Mouse (Mus musculus) thymus, adult 18-20 months (tissue): ENCODE results near the gene Gm10912.
"Not testable (repeated sequence)": the region's sequence is repeated elsewhere in the genome, so short reads cannot be mapped to it uniquely, and the experiment has no call there.

ENCODE experiments used
- DNase-seq, 2 experiments: peaks; one replicate each; pipeline ENCODE4 v3.0.0; 2022; ENCODE audit warnings: mixed read lengths in 2 of 2

The Gm10912 gene

DNA sequence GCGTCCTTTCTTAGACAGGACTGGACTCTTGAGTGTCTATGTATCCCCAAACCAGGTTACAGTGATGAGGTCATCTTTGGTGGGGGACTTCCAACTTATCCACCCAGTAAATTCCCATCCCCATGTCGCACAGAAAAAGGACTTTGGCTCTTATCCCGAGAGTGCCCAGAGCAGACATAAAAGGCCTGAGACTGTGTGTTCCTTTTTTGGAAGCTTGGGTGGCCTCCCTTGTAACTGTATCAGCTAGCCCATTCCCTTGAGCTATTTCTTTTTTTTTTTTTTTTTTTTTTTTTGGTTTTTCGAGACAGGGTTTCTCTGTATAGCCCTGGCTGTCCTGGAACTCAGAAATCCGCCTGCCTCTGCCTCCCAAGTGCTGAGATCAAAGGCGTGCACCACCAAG lies at the start of gene Gm10912:
Gm10912 (plus strand) TSS at position 301 of the 400 bp plus-strand sequence.
- not testable (repeated sequence) for DNase-seq

DNA sequence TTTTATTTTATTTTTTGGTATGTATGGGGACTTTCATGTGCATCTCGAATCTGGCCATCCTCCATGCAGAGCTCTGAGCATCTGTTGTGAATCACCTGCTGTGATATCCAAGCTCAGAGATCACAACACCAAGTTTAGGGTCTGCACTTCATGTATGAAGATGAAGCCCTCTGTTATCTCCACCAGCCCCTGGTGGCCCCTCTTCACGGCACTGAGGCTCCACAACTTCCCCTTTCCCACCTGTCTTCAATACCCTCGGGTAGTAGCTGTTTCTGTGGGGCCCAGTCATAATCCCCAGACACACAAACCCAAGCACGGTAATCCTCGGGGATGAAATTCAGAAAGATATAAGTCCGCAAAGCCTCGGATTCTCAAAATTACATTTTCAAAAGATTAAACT lies 42.5 kb upstream of the Gm10912 start:
- no peak for DNase-seq

DNA sequence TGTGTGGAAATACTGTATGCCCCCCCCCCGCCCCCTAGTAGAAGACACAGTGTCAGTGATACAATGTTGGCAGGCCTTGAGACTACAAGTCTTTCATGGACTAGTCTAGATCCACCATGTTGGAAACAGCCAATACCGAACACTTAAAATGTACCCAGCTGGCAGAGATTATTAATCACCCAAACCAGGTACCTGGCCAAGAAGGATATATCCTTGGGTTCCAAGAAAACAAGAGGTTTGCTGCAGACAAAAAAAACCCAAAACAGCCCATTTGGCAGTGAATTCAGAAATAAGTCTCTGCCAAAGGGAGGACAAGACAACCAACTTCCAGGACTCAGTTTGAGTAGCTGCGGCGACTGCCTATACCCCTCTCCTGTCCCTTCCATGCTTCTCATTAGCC lies 41.0 kb upstream of the Gm10912 start:
- no peak for DNase-seq

DNA sequence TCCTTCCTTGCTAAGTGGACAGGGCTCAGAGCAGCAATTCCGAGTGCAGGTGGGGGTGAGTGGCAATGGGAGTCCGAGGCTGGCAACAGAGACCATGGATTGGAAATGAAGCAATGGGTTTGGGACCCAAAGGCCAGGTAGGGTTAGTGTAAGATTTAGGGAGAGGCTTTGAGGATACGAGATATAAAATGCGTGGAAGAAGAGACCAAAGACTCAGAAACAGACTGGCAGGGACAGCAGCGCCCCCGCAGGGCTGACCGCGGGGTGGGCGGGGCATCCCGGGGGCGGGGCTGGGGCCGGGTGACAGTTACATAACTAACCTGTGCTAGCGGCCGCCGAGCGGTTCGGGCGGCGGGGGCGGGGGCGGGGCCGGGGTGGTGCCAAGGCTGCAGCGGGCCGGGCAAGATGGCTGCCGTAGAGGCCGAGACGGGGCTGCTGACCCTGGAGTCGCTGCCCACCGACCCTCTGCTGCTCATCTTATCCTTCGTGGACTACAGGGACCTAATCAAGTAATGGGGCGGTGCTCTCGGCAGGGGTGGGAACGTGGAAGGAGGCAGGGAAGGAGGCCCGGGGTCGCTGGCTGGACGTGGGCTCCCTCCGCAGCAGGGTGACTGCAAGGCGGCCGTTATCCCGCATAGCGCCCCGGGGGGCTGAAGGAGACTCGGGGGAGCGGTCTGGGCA lies 38.0 kb upstream of the Gm10912 start, which contains the start of gene Fbxo3:
Fbxo3 (plus strand) TSS at position 264 of the 681 bp plus-strand sequence.
- peak; percentile 84 for DNase-seq

DNA sequence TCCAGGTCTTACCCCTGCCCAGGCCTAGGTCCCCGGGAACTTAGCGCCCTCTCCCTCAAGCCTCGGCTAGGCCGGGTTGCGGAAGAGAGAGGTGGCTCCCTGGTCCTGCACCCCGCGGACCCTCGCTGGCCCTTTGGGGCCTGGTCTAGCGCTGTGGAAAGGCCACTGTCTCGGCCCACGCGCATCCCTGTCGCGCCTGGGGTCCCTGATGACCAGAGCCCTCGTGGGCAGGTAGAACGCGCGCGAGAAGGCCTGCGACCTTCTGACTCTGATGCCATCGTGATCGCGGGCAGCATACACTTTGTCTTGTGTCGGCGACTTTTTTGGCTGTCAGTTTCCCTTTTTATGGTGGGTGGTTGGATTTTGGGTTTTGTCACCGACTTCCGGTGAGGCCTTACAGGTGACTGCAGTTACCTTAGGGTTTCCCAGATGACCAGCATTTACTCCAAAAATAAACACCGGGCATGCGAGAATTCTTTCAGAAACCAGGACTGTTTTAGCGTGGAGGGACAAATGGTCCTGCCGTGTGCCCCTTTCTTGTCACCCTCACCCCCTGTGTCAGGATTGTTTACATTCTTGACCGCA lies 37.4 kb upstream of the Gm10912 start, which contains the start of gene 4931422A03Rik:
4931422A03Rik (minus strand) TSS at position 223 of the 585 bp plus-strand sequence.
- no peak for DNase-seq

DNA sequence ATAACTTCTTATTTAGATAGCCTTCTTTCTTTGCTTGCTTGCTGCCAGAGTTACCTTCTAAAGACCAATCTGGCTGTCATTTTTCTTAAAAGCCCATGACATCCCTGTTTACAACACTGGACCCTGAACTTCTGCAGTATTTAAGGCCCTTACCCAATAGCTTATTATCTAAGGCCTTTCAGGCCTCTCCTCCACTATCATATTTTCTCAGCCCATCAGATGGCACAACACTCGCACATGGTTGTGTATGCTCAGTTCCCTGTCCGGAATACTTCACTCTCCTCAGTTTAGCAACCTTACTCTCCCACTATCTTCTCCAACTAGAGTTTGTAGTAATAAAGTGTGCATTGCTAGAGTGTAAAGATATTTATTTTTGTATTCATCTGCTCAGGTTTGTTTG lies 36.6 kb upstream of the Gm10912 start:
- no peak for DNase-seq

DNA sequence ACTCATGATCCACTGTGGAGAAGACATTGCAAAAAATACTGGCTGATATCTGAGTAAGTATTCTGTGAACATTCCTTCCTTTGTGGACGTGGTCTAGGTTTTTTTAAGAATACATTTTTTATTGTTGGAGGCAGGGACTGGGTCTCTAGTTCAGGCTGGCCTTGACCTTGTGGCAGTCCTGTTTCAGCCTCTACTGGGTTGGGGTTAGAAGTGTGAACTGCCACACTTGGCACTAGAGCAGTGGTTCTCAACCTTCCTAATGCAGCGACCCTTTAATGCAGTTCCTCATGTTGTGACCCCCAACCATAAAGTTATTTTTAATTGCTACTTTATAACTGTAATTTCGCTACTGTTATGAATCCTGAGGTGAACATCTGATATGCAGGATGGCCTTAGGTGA lies 35.2 kb upstream of the Gm10912 start:
- DNase-seq: no peak

DNA sequence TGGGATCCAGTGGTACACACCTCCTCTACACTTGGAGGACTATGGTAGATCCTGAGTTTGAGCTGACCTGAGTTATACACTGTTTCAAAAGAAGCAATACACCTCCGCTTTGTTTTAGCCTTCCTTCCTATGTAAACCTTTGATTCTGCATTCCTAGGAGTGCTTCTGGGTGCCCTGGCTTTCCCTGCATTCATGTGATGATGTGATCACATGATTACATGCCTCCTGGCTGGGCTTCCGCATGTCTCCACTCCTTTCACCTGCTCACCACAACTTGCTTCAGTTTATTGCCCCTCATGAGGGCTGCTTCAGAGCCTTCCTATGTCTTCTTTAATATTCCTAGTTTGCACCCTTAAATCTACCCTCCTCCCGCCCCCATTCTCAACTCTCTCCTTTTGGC lies 33.6 kb upstream of the Gm10912 start:
- no peak for DNase-seq

DNA sequence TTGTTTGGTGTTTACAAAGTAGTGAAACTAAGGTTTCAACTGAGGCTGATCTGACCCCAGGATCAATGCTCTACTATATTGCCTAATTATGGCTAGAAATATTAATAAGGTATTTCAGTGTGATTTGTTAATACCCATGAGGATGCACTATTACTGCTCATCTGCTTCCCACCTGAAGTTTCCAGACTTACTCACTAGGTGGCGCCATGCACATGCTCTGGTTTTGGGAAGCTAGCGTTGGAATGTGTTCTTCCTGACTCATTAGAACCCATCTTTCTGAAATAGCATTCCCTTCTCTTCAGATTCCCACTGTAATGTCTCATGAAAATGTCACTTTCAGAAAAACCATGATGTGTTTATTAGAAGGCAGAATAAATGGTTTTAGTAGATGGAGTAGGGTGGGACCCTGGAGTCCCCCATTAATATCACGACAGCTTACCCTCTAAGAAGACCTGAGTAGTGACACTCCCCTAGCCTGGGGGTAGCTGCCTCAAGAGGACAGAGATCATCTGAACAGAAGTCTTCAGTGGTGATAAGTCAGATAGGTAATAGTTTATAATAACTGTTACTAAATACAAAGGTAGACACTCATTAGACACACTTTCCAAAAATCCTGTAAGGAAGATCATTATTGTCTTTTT lies 30.7 kb upstream of the Gm10912 start:
- DNase-seq: peak; percentile 9 to 12

DNA sequence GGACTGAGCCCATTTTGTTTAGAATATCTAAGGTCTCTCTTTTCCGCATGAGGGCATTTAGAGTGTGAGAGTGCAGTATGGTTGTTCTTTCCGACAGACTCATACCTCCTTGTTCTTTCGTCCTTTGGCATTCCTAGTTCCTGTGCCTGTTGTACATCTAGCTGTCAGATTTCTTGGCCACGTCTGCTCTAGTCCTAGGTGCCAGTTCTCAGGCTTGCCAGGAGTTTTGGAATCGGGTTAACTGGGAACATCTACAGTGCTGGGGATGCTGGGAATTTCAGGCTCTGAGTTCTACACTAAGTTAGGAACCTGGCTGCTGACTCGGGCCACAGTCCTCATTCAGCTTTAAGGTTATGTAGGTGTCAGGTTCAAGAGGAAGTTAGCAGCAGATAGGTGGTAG lies 30.0 kb upstream of the Gm10912 start:
- DNase-seq: no peak

DNA sequence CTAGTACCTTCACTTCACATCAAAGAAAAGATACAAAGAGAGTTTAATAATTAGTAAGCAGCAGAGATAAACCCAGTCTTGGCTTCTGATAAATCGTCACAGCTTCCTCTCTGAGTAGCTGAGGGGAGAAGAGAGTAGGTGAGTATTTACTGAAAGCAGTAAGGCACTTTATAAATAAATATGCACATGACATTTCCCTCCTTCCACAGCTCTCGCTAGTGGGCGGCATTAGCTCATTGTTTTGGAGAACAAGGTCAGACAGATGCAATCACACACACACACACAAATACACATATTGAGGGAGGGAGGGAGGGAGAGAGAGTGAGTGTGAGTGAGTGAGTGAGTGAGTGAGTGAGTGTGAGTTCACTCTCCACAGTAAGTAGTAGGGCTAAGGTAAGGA lies 29.3 kb upstream of the Gm10912 start:
- DNase-seq: no peak

DNA sequence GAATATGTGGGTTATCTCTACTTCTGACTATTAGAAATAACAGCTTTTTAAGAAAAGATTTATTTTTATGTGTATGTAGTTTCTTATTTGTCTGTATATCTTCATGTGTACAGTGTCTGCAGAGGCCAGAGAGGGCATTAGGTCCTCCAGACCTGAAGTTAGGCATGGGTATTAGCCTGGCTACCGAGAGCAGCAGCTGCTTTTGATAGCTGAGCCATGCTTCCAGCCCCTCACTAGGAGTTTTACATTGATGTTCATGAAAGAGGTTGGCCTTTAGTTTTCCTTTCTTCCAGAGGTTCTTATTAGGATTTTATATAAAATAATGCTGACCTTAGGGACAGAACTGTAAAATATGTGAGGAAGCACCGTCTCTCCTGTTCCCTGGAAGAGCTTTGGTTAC lies 27.4 kb upstream of the Gm10912 start:
- no peak for DNase-seq

DNA sequence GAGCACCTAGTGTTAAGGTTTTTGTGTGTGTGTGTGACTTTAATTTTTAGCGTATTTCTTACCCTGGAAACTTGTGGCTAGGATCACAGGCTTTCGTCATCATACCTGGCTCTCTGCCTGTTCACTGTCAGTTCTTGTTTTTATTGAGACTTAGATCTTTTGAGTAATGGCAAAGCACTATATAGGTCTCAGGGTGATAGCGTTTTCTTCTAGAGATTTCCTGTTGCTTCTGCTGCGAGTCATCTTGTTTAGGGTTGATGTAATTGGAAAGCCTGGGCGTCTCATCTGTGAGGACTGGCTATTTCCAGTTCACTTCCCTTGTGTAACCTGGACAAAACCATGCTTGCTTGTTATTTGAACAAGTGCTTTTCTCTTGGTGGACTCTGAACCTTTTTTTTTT lies 24.0 kb upstream of the Gm10912 start:
- DNase-seq: no peak

DNA sequence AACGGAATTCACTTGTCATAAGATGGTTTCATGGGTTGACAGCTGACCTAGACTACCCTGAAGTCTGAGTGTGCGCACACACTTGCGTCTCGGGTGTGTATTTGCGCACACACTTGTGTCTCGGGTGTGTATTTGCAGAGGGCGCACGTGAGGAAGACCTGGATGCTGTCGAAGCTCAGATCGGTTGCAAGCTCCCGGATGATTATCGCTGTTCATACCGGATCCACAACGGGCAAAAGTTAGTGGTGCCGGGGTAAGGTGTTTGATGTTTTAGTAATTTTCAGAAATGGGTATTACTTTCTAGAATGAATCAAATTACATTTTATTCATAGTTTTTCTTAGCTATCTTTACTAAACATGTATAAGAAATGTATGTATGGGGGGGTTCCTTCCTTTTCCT lies 22.9 kb upstream of the Gm10912 start:
- no peak for DNase-seq

DNA sequence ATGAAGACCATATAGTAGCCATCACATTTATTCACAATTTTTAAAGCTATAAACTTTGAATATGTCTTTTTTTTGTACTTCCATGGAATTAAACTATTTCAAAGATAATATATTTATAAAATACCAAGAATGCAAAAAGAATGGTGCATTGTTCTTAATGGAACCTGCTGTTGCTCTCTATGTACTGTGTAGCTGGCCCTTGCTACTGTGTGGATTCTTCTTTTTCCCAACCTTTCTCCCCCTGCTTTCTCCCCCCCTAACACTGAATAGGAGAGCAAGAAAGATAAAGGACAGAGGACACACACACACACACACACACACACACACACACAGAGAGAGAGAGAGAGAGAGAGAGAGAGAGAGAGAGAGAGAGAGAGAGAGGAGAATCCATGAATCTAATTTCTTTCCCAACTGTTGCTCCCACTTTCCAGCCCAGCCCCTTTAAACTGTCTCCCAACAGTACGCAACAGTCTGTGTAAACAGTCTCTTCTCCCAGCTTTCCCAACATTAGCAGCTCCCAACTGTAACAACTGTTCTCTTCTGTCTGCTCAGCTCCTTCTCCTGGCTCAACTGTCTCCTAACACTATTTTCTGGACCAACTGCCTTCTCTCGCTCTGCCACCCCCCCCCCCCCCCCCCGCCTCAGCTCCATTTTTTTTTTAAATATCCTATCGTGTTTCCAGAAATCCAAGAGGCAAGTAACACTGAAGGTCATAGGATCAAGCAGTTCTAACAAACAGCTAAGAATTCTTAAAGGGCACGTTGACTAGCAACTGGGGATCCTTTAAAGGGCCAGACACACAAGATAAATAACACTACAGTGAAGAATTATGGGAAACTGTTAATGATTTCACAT lies 21.8 kb upstream of the Gm10912 start:
- no peak for DNase-seq

DNA sequence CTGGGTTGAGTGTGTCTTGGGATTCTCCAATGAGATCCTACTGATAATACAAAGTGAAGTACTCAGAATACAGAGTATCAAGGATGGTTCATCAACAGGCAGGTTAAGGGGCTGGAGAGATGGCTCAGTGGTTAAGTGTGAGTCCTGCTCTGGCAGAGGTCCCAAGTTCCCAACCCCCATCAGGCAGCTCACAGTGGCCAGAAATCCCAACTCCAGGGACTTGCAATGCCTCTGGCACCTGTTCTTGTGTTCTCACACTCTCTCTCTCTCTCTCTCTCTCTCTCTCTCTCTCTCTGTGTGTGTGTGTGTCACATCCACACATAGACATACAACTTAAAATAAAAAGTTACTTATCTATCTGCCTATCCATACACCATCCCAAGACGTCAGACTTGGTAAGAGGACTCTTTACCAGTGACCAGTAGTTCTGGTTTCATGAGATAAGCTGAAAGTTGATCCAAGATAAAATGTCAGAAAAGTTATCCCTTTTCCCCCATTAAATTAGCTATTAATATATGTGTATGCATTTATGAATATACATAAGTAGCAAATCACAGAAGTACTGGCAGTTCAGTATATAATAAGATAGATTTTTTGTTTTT lies 21.0 kb upstream of the Gm10912 start:
- DNase-seq: no peak

DNA sequence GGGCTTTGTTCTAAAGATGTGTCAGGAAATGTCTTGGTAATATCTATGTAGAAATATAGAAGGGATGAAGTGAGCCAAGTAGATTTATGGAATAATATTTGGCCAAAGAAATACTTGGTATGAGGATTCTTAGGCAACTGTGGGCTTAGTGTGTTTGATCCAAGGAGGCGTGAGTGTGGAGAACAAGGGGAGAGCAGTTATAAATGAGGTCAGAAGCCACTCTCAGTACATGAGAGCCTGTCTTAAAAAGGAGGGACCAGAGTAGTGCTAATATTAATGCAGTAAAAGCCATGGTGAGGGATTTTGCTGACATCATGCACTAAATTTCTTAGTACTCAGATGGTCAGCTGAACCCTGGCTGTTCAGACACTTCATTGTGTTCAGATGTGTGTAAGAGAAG lies 7.2 kb upstream of the Gm10912 start:
- no peak for DNase-seq

DNA sequence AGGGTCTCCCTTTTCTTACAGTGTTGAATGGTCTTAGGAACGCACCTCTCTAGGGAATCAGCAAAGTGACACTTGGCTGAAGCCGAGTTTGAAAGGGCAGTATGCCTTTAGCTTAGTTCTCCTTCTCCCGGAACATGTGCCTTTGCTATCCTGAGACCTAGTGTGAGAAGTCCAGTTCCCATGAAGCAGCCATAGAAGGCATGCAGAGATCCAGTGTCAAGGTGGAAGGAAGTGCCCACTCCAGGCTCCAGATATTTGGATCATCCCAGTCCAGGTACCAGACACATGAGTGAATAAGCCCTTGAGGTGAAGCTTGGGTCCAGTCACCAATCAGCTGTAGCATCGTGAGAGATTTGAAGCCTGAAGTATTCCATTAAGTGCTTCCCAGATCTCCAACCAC lies 6.7 kb upstream of the Gm10912 start:
- no peak for DNase-seq

DNA sequence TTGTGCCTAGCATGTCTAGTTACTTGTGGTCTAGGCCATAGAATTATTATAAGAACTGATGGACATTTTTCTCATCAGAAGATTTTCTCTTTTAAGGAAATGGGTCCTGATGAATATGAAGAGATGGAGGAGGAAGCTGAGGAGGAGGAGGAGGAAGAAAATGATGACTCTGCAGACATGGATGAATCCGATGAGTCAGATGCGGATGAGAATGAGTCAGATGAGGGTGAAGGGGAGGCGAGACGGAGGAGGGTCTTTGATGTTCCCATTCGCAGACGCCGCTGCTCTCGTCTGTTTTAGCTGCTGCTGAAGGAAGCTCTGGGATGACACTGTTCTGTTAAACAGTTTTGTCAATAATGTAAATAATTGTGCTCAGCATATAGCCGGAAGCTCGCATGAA lies 5.8 kb upstream of the Gm10912 start:
- no peak for DNase-seq

DNA sequence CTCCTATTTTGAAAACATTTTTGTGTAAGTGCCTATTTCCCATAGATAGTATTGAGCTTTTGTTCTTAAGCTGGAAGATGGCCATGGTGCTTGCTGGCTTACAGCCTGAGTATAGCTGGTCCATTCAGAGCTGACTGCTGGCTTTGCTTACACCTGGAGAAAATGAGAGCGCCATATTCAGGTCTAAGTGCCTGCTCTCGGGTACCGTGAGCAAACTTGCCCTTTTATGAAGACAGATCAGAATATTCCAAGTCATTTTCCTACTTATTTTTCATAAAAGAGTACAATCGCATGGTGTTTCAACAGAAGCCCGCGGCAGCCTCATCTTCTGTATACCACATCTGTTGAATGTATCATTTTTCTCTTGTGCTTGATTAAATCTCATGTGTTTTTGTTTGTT lies 4.6 kb upstream of the Gm10912 start:
- DNase-seq: no peak

DNA sequence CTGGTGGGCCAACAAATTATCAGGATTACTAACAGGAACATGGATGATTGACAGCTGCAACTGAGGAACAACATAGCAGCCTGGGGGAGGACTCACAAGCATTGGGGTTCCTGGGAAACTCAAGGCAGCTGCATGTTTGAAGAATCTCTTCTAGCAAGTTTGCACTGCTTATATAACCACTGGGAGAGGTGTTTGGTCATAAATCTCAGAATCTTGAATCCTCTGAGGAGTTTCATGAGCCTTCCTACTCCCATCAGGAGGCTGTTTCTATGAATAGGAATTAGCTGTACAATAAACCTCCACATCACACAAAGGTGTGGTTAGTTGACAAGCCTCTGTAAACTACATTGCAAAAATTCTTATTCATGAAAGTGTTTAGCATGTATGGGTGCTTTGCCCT lies 3.0 kb upstream of the Gm10912 start:
- DNase-seq: no peak

DNA sequence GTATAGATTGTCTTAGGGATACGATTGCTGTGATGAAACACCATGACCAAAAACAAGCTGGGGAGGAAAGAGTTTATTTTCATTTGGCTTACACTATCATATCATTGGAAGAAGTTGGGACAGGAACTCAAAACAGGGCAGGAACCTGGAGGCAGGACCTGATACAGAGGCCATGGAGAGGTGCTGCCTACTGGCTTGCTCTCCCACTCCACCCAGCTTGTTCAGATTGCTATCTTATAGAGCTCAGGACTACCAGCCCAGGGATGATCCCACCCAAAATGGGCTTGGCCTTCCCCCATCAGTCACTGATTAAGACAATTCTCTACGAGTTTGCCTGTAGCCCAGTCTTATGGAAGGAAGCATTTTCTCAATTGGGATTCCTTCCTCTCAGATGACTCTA lies 1.5 kb upstream of the Gm10912 start:
- no peak for DNase-seq

DNA sequence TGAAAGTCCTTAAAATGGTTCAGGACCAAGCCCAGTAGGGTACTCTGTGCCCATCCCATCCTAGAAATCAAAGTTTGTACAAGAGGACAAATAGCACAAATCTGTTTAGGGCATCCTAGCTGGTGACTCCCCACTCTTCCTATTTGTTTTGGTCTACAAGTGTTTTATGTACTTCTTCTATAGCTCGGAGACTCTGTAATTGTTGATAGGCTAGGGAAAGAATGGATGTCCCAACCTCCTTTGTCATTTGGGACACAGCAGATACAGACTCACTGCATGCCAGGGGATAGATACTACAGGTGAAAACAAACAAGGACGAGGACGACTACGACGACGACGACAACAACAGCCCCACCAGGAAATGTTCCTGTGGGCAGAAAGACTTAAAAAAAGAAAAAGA lies 2.8 kb downstream of the Gm10912 start, which contains the start of gene Gm10799:
Gm10799 (minus strand) TSS at position 101 of the 400 bp plus-strand sequence.
- DNase-seq: not testable (repeated sequence)
